In genomic region chr4:107617596-107618230, GRCm38 (mm10) we compare ENCODE assay signal across 20 mouse cellular contexts.
DNase-seq lines count a peak whose midpoint lies in the region; ATAC-seq and TF ChIP-seq lines count a peak whose summit lies in the region.
"Had no signal": no experiment of that assay in that cellular context is flagged by ENCODE, and none has a peak within 500 bp of the region (broad histone marks: within the 10 kb centered on the region; RNA-seq: fewer than 3 reads in every experiment).

No protein-coding gene starts in this region.

- no peak overlapping the region for H3K9ac ChIP-seq in midbrain, embryonic 11.5 days (ENCODE audit: low read length)
- no peak overlapping the region for H3K9ac ChIP-seq in midbrain, postnatal 0 days (replicated peaks; ENCODE audit: low read length, poor library complexity, severe bottlenecking)
- H3K9ac ChIP-seq: heart, embryonic 13.5 days; midbrain, embryonic 12.5 days; neural tube, embryonic 15.5 days had no signal

- no peaks in the 10 kb centered on the region for H3K36me3 ChIP-seq in midbrain, embryonic 11.5 days (ENCODE audit: control insufficient read depth, insufficient read depth, low read length)
- no peaks in the 10 kb centered on the region for H3K36me3 ChIP-seq in midbrain, postnatal 0 days (ENCODE audit: insufficient read depth, low read length)
- H3K36me3 ChIP-seq: heart, embryonic 13.5 days; midbrain, embryonic 12.5 days; neural tube, embryonic 15.5 days had no signal

- TF ChIP-seq CTCF in midbrain, postnatal 0 days (IDR thresholded peaks at IDR 0.05), result no peak

- DNase-seq in kidney, adult 11 months, result peak; percentile 12
- DNase-seq in kidney, adult 18-20 months, result no peak
- DNase-seq in midbrain, embryonic 11.5 days (ENCODE audit: low spot score, missing footprints), result no peak
- DNase-seq in midbrain, postnatal 0 days (ENCODE audit: low spot score), result no peak
- DNase-seq in lung, postnatal 10 days, result peak; percentile 30
- no peak for DNase-seq in testis, postnatal 14 days (ENCODE audit: low spot score)
- no peak for DNase-seq in spleen, postnatal 36 days (ENCODE audit: low spot score in 2 of 2)
- DNase-seq: adrenal gland, adult 8-10 months; B cell, adult 2 months; cerebellum, adult 11 months; cerebellum, postnatal 25 days; heart, postnatal 4 days; liver; thymus, postnatal 25 days had no signal

- ATAC-seq in midbrain, embryonic 11.5 days (ENCODE audit: low FRiP score), result 0 out of 2 replicates have a peak, but pooled peaks have one; percentile 30
- ATAC-seq in midbrain, postnatal 0 days (ENCODE audit: low FRiP score), result no peak
- ATAC-seq: forebrain, embryonic 16.5 days had no signal

- 0 out of 2 replicates have a peak, but pooled peaks cover 2% of the 10 kb centered on the region for H3K4me1 ChIP-seq in midbrain, embryonic 11.5 days (ENCODE audit: control insufficient read depth, insufficient read depth, low read length)
- peaks cover 3% of the 10 kb centered on the region; the same call in 1 of the 2 replicates for H3K4me1 ChIP-seq in midbrain, postnatal 0 days (ENCODE audit: insufficient read depth, low read length)
- H3K4me1 ChIP-seq: heart, embryonic 13.5 days had no signal

- no peak overlapping the region for H3K4me2 ChIP-seq in midbrain, embryonic 11.5 days
- no peak overlapping the region for H3K4me2 ChIP-seq in midbrain, postnatal 0 days (ENCODE audit: low read depth, low read length, poor library complexity, severe bottlenecking)
- H3K4me2 ChIP-seq: heart, embryonic 13.5 days; midbrain, embryonic 12.5 days; neural tube, embryonic 15.5 days had no signal

- WGBS in midbrain, embryonic 11.5 days, result 67% methylated on average over 6 of the region's 6 CpGs
- WGBS in midbrain, postnatal 0 days, result 62% methylated on average over 6 of the region's 6 CpGs

- H3K27me3 ChIP-seq in midbrain, embryonic 11.5 days (ENCODE audit: control insufficient read depth, insufficient read depth, low read length), result no peaks in the 10 kb centered on the region
- no peaks in the 10 kb centered on the region for H3K27me3 ChIP-seq in midbrain, postnatal 0 days (ENCODE audit: insufficient read depth, low read length)
- H3K27me3 ChIP-seq: neural tube, embryonic 15.5 days had no signal

- no peak overlapping the region for H3K4me3 ChIP-seq in midbrain, embryonic 11.5 days (ENCODE audit: low read depth, low read length)
- no peak overlapping the region for H3K4me3 ChIP-seq in midbrain, postnatal 0 days (ENCODE audit: low read depth, low read length)
- H3K4me3 ChIP-seq: erythroblast, embryonic 14.5 days; heart, embryonic 13.5 days; midbrain, embryonic 12.5 days; myocyte; neural tube, embryonic 15.5 days had no signal

- H3K9me3 ChIP-seq in midbrain, embryonic 11.5 days (ENCODE audit: control insufficient read depth, low read length), result no peaks in the 10 kb centered on the region
- no peaks in the 10 kb centered on the region for H3K9me3 ChIP-seq in midbrain, postnatal 0 days (ENCODE audit: low read length)
- H3K9me3 ChIP-seq: heart, embryonic 13.5 days; midbrain, embryonic 12.5 days; neural tube, embryonic 15.5 days had no signal

- H3K27ac ChIP-seq in midbrain, embryonic 11.5 days (ENCODE audit: low read depth, low read length), result no peak overlapping the region
- no peak overlapping the region for H3K27ac ChIP-seq in midbrain, postnatal 0 days (ENCODE audit: low read depth, low read length)
- H3K27ac ChIP-seq: heart, embryonic 13.5 days; midbrain, embryonic 12.5 days; neural tube, embryonic 15.5 days had no signal

Comparison
In these comparisons a context has a peak if more than half of its experiments do, and no peak if none do; other contexts are left out.
1. DNase-seq: peak in kidney, adult 11 months (single experiment) and lung, postnatal 10 days (single experiment); none in kidney, adult 18-20 months (single experiment), midbrain, embryonic 11.5 days (single experiment), midbrain, postnatal 0 days (single experiment), testis, postnatal 14 days (single experiment) and spleen, postnatal 36 days (0 of 2).